Comparison of ENCODE assay signal across 8 mouse cellular contexts in the genomic region with DNA sequence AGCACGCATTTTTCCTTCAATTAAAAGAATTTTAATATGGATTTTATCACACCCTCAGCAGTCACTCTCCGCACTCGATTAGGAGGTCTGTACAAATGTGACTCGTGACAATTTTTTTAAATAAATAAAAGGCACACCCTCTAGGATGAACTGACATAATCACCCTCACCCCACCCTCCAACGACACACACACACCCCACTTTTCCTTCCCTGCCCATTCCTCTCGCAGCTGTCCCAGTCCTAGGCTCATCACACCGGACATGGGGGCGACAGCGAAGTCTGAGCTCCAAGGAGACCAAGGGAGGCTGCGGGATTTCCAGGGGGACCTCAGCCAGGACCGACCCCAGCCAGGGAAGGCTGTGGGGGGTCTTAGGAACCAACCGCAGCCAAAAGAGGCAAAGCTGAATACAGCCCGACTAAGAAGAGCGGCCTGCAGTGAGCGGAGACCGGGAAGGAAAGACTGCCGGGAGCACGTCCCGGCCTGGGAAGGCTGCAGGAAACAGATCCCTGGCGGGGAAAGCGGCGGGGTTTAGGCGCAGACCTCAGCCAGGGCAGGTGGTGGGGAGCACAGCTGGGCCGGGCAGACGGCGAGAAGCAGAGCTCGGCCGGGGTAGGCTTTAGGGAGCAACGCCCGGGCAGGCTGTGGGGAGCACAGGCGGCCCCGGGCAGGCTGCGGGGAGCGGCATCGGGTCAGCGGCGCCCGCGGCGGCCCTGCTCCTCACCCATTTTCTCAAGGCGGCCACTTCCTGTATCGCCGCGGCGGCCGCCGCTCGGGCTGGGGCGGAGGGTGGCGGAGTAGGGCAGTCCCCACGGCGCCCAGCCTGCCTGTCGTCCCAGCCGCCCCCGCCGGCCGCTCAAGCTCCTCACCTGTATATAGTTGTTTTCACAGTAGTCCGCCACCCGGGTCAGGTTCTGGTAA. TPM values are rescaled to one million over a fixed set of nuclear protein-coding genes. Genes with fewer than 3 reads are reported as not detected.
DNase-seq lines count a peak whose midpoint lies in the region; ATAC-seq and TF ChIP-seq lines count a peak whose summit lies in the region.

No protein-coding gene starts in this region.

- H3K9me3 ChIP-seq in forebrain, postnatal 0 days (ENCODE audit: low read length) = no peaks in the 10 kb centered on the region
- H3K9me3 ChIP-seq in hindbrain, embryonic 13.5 days = no peaks in the 10 kb centered on the region
- no peaks in the 10 kb centered on the region for H3K9me3 ChIP-seq in neural tube, embryonic 14.5 days (ENCODE audit: control insufficient read depth, low read length)

- 1% methylated on average over 54 of the region's 59 CpGs for WGBS in forebrain, postnatal 0 days
- WGBS in hindbrain, embryonic 13.5 days = 1% methylated on average over 55 of the region's 59 CpGs
- WGBS in neural tube, embryonic 14.5 days = under 1% methylated on average over 44 of the region's 59 CpGs

- H3K4me2 ChIP-seq in forebrain, postnatal 0 days (ENCODE audit: low read depth) = peak overlapping the region; percentile 87
- peak overlapping the region; percentile 76 for H3K4me2 ChIP-seq in hindbrain, embryonic 13.5 days
- H3K4me2 ChIP-seq in neural tube, embryonic 14.5 days (ENCODE audit: low read depth, low read length) = peak overlapping the region; percentile 72

- H3K27me3 ChIP-seq in forebrain, postnatal 0 days (ENCODE audit: insufficient read depth, low read length) = no peaks in the 10 kb centered on the region
- no peaks in the 10 kb centered on the region for H3K27me3 ChIP-seq in hindbrain, embryonic 13.5 days
- peaks cover 3% of the 10 kb centered on the region; the same call in 1 of the 2 replicates for H3K27me3 ChIP-seq in neural tube, embryonic 14.5 days (ENCODE audit: control insufficient read depth, insufficient read depth, low read length)

- ATAC-seq in forebrain, postnatal 0 days = peak; percentile 63
- peak; percentile 90 for ATAC-seq in hindbrain, embryonic 13.5 days (ENCODE audit: low FRiP score)
- peak; percentile 88 for ATAC-seq in neural tube, embryonic 14.5 days (ENCODE audit: low read depth)

- peak overlapping the region; percentile 96 for H3K4me3 ChIP-seq in bone marrow macrophage, adult 2 months (ENCODE audit: insufficient read depth, low read length)
- peak overlapping the region; percentile 92 for H3K4me3 ChIP-seq in forebrain, postnatal 0 days (ENCODE audit: low read depth, low read length)
- peak overlapping the region; percentile 98 for H3K4me3 ChIP-seq in hindbrain, embryonic 13.5 days
- peak overlapping the region; percentile 99 for H3K4me3 ChIP-seq in neural tube, embryonic 14.5 days (ENCODE audit: low read depth, low read length)

- H3K36me3 ChIP-seq in forebrain, postnatal 0 days (ENCODE audit: insufficient read depth) = no peaks in the 10 kb centered on the region
- H3K36me3 ChIP-seq in hindbrain, embryonic 13.5 days = no peaks in the 10 kb centered on the region
- H3K36me3 ChIP-seq in neural tube, embryonic 14.5 days (ENCODE audit: control insufficient read depth, insufficient read depth, low read length) = no peaks in the 10 kb centered on the region

- H3K9ac ChIP-seq in forebrain, postnatal 0 days = peak overlapping the region; percentile 96
- peak overlapping the region; percentile 99 for H3K9ac ChIP-seq in hindbrain, embryonic 13.5 days
- H3K9ac ChIP-seq in neural tube, embryonic 14.5 days (replicated peaks; ENCODE audit: low read depth, low read length) = peak overlapping the region; percentile 92

- peaks cover 30% of the 10 kb centered on the region for H3K4me1 ChIP-seq in bone marrow macrophage, adult 2 months (ENCODE audit: control insufficient read depth, insufficient read depth, low read length)
- H3K4me1 ChIP-seq in forebrain, postnatal 0 days (ENCODE audit: insufficient read depth) = peaks cover 5% of the 10 kb centered on the region; the same call in 1 of the 2 replicates
- peaks cover 19% of the 10 kb centered on the region for H3K4me1 ChIP-seq in hindbrain, embryonic 13.5 days (replicated peaks)
- H3K4me1 ChIP-seq in neural tube, embryonic 14.5 days (ENCODE audit: control insufficient read depth, insufficient read depth, low read length) = peaks cover 8% of the 10 kb centered on the region

- no peak for TF ChIP-seq CTCF in bone marrow macrophage, adult 2 months (IDR thresholded peaks at IDR 0.05; ENCODE audit: low read depth, low read length)
- no peak for TF ChIP-seq CTCF in forebrain, postnatal 0 days (IDR thresholded peaks at IDR 0.05; ENCODE audit: low read depth)

- H3K27ac ChIP-seq in bone marrow macrophage, adult 2 months (ENCODE audit: insufficient read depth, low read depth, low read length) = peak overlapping the region; percentile 96
- H3K27ac ChIP-seq in forebrain, postnatal 0 days (ENCODE audit: low read depth, low read length) = peak overlapping the region; percentile 98
- peak overlapping the region; percentile 98 for H3K27ac ChIP-seq in hindbrain, embryonic 13.5 days
- peak overlapping the region; percentile 97 for H3K27ac ChIP-seq in neural tube, embryonic 14.5 days (ENCODE audit: low read depth, low read length)

- peak; percentile 14 for DNase-seq in ovary, adult 18-20 months (ENCODE audit: low spot score)
- DNase-seq in ovary, postnatal 36 days (ENCODE audit: low spot score) = no peak
- peak; percentile 58 for DNase-seq in forebrain, postnatal 0 days
- peak; percentile 56 to 67 for DNase-seq in lung, adult 18-20 months
- DNase-seq in retina, embryonic 14.5 days (ENCODE audit: low spot score) = no peak

- no peak for TF ChIP-seq POLR2A in bone marrow macrophage, adult 2 months (IDR thresholded peaks at IDR 0.05; ENCODE audit: borderline replicate concordance, low read depth, low read length)

RNA-seq across cellular contexts. Expression of a gene that starts 0.7 kb away (rescaled TPM):
- 244 and 268 TPM in 2 replicates for polyA plus RNA-seq in bone marrow macrophage, adult 2 months (2012; ENCODE audit: insufficient read depth, insufficient read length, missing spikeins)
- 141 and 154 TPM in 2 replicates for total RNA-seq in forebrain, postnatal 0 days (2014; rRNA removed)
- 65.1 and 71.7 TPM in 2 replicates for polyA plus RNA-seq in forebrain, postnatal 0 days (2015; fragmentation: Nextera tagmentation; extraction: Ambion mirVana)
- 51.8 and 52.9 TPM in 2 replicates for polyA plus RNA-seq in hindbrain, embryonic 13.5 days (2015; fragmentation: Nextera tagmentation; extraction: Ambion mirVana)
- 58.9 and 64.8 TPM in 2 replicates for polyA plus RNA-seq in neural tube, embryonic 14.5 days (2014; fragmentation: Nextera tagmentation; extraction: Ambion mirVana)

RNA-seq across cellular contexts. Expression of a gene that starts 28.6 kb away (rescaled TPM):
- 69.1 and 71.5 TPM in 2 replicates for polyA plus RNA-seq in bone marrow macrophage, adult 2 months (2012; ENCODE audit: insufficient read depth, insufficient read length, missing spikeins)
- 49.2 and 50.1 TPM in 2 replicates for total RNA-seq in forebrain, postnatal 0 days (2014; rRNA removed)
- 33.2 and 52.4 TPM in 2 replicates for polyA plus RNA-seq in forebrain, postnatal 0 days (2015; fragmentation: Nextera tagmentation; extraction: Ambion mirVana)
- 76.8 and 84.6 TPM in 2 replicates for polyA plus RNA-seq in hindbrain, embryonic 13.5 days (2015; fragmentation: Nextera tagmentation; extraction: Ambion mirVana)
- polyA plus RNA-seq in neural tube, embryonic 14.5 days (2014; fragmentation: Nextera tagmentation; extraction: Ambion mirVana) = 70.0 and 78.3 TPM in 2 replicates

Comparison
In these comparisons a context has a peak if more than half of its experiments do, and no peak if none do; other contexts are left out.
1. DNase-seq: peak in ovary, adult 18-20 months (single experiment), forebrain, postnatal 0 days (single experiment) and lung, adult 18-20 months (2 of 2); none in ovary, postnatal 36 days (single experiment) and retina, embryonic 14.5 days (single experiment).
2. Peak in every context shown above with its lines, with median percentiles within 50 percentile points of each other: H3K27ac ChIP-seq, H3K4me3 ChIP-seq, ATAC-seq, H3K4me2 ChIP-seq and H3K9ac ChIP-seq.